ENCODE assay signal across 8 mouse cellular contexts in the genomic region with DNA sequence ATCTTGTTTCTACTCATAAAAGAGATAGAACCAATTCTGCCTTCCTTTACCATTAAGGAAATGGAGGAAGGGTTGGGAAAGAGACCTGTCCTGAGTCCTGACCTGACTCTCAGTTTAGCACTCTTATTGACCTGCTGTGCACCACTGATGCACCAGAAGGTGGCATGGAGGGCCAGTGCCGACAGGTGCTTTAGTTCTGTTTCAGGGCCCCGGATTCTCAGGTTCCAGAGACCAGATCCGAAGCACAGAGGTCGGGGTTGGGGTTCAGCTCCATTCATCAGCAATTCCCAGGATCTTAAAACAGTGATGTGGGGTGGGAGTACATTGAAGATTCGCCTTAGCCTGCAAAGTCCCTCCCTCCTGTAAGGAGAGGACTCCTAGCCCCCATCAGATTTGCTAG. TPM values are rescaled to one million over a fixed set of nuclear protein-coding genes. Genes with fewer than 3 reads are reported as not detected.
DNase-seq lines count a peak whose midpoint lies in the region; ATAC-seq lines count a peak whose summit lies in the region.

No protein-coding gene starts in this region.

- no peak overlapping the region for H3K27ac ChIP-seq in heart, embryonic 15.5 days
- H3K27ac ChIP-seq in hindbrain, embryonic 13.5 days: peak overlapping the region; percentile 82
- no peak overlapping the region for H3K27ac ChIP-seq in midbrain, embryonic 13.5 days

- no peaks in the 10 kb centered on the region for H3K9me3 ChIP-seq in heart, embryonic 15.5 days (replicated peaks)
- H3K9me3 ChIP-seq in hindbrain, embryonic 13.5 days: no peaks in the 10 kb centered on the region
- H3K9me3 ChIP-seq in midbrain, embryonic 13.5 days: no peaks in the 10 kb centered on the region

- no peak for DNase-seq in heart, postnatal 25 days (ENCODE audit: low spot score)
- peak; percentile 33 for DNase-seq in ZHBTc4 (ENCODE audit: low read depth, low spot score)
- DNase-seq in adrenal gland, adult 8-10 months: no peak
- no peak for DNase-seq in natural killer cell, adult 2 months (ENCODE audit: low spot score in 2 of 2)
- no peak for DNase-seq in adrenal gland, adult 18-20 months (ENCODE audit: low spot score in 2 of 2)

- peak overlapping the region; percentile 63 for H3K4me3 ChIP-seq in heart, embryonic 15.5 days
- peak overlapping the region; percentile 65 for H3K4me3 ChIP-seq in hindbrain, embryonic 13.5 days
- H3K4me3 ChIP-seq in midbrain, embryonic 13.5 days (replicated peaks): peak overlapping the region; percentile 64

- H3K27me3 ChIP-seq in heart, embryonic 15.5 days: no peaks in the 10 kb centered on the region; the same call in 1 of the 2 replicates
- no peaks in the 10 kb centered on the region for H3K27me3 ChIP-seq in hindbrain, embryonic 13.5 days
- H3K27me3 ChIP-seq in midbrain, embryonic 13.5 days: no peaks in the 10 kb centered on the region

- peaks cover 25% of the 10 kb centered on the region for H3K4me1 ChIP-seq in heart, embryonic 15.5 days (replicated peaks)
- H3K4me1 ChIP-seq in hindbrain, embryonic 13.5 days (replicated peaks): peaks cover 41% of the 10 kb centered on the region
- H3K4me1 ChIP-seq in midbrain, embryonic 13.5 days (replicated peaks): peaks cover 37% of the 10 kb centered on the region

- no peak for ATAC-seq in heart, embryonic 15.5 days (replicated peaks; ENCODE audit: insufficient number of reproducible peaks, insufficient read depth, low FRiP score, low read depth)
- no peak for ATAC-seq in hindbrain, embryonic 13.5 days (ENCODE audit: low FRiP score)
- ATAC-seq in midbrain, embryonic 13.5 days: peak; percentile 57; the same call in 1 of the 2 replicates

- peak overlapping the region; percentile 12; the same call in 1 of the 2 replicates for H3K9ac ChIP-seq in heart, embryonic 15.5 days
- peak overlapping the region; percentile 79 for H3K9ac ChIP-seq in hindbrain, embryonic 13.5 days
- H3K9ac ChIP-seq in midbrain, embryonic 13.5 days (replicated peaks): peak overlapping the region; percentile 55

- no peaks in the 10 kb centered on the region for H3K36me3 ChIP-seq in heart, embryonic 15.5 days
- no peaks in the 10 kb centered on the region for H3K36me3 ChIP-seq in hindbrain, embryonic 13.5 days
- H3K36me3 ChIP-seq in midbrain, embryonic 13.5 days: no peaks in the 10 kb centered on the region

- peak overlapping the region; percentile 92 for H3K4me2 ChIP-seq in heart, embryonic 15.5 days
- H3K4me2 ChIP-seq in hindbrain, embryonic 13.5 days: peak overlapping the region; percentile 76
- H3K4me2 ChIP-seq in midbrain, embryonic 13.5 days (replicated peaks): peak overlapping the region; percentile 79

- 2% methylated on average over 5 of the region's 5 CpGs for whole genome bisulfite sequencing in heart, embryonic 15.5 days
- 0% methylated on average over 5 of the region's 5 CpGs for WGBS in hindbrain, embryonic 13.5 days
- under 1% methylated on average over 5 of the region's 5 CpGs for WGBS in midbrain, embryonic 13.5 days

- intact Hi-C loops in heart, postnatal 25 days (cut with DNase I): no loop called here

RNA-seq across cellular contexts. Expression of a gene that starts 0.4 kb away (rescaled TPM):
- 25.7 and 33.8 TPM in 2 replicates for polyA plus RNA-seq in heart, embryonic 15.5 days (2015; fragmentation: Nextera tagmentation; extraction: Ambion mirVana)
- total RNA-seq in heart, postnatal 25 days (2021): 1 to 10 TPM; 5.5 to 5.6 TPM
- polyA plus RNA-seq in hindbrain, embryonic 13.5 days (2015; fragmentation: Nextera tagmentation; extraction: Ambion mirVana): 81.1 and 88.3 TPM in 2 replicates
- polyA plus RNA-seq in midbrain, embryonic 13.5 days (2015; fragmentation: Nextera tagmentation; extraction: Ambion mirVana): 55.2 and 61.4 TPM in 2 replicates
- total RNA-seq in adrenal gland, adult 8-10 months (2022): 100 to 1,000 TPM in 3 of 4 experiments, 10 to 100 TPM in 1; 88.1 to 157 (median 111) TPM
- 100 to 1,000 TPM in 1 of 2 experiments, 10 to 100 TPM in 1; 64.8 to 124 TPM for total RNA-seq in adrenal gland, adult 18-20 months (2021)

RNA-seq across cellular contexts. Expression of a gene that starts 42.2 kb away (rescaled TPM):
- polyA plus RNA-seq in heart, embryonic 15.5 days (2015; fragmentation: Nextera tagmentation; extraction: Ambion mirVana): 37.9 TPM in 2 replicates
- total RNA-seq in heart, postnatal 25 days (2021): 10 to 100 TPM; 28.6 to 33.1 TPM
- polyA plus RNA-seq in hindbrain, embryonic 13.5 days (2015; fragmentation: Nextera tagmentation; extraction: Ambion mirVana): 34.6 and 34.8 TPM in 2 replicates
- 31.4 and 33.5 TPM in 2 replicates for polyA plus RNA-seq in midbrain, embryonic 13.5 days (2015; fragmentation: Nextera tagmentation; extraction: Ambion mirVana)
- 10 to 100 TPM; 16.4 to 22.2 (median 19.1) TPM for total RNA-seq in adrenal gland, adult 8-10 months (2022)
- 10 to 100 TPM; 13.3 to 18.1 TPM for total RNA-seq in adrenal gland, adult 18-20 months (2021)

Comparison
In these comparisons a context has a peak if more than half of its experiments do, and no peak if none do; other contexts are left out.
1. H3K9ac ChIP-seq: peak in every context shown above with its lines; median percentile 79 in hindbrain, embryonic 13.5 days; 55 in midbrain, embryonic 13.5 days; 12 in heart, embryonic 15.5 days.
2. RNA of a gene that starts 0.4 kb away (total RNA-seq): 64.8 to 124 TPM in adrenal gland, adult 18-20 months and 88.1 to 157 TPM in adrenal gland, adult 8-10 months; 5.5 to 5.6 TPM in heart, postnatal 25 days; every median in the first group is over 4 times any median in the second.
3. Peak in every context shown above with its lines, with median percentiles within 50 percentile points of each other: H3K4me2 ChIP-seq and H3K4me3 ChIP-seq.